ENCODE assay signal across 25 mouse cellular contexts in the genomic region with DNA sequence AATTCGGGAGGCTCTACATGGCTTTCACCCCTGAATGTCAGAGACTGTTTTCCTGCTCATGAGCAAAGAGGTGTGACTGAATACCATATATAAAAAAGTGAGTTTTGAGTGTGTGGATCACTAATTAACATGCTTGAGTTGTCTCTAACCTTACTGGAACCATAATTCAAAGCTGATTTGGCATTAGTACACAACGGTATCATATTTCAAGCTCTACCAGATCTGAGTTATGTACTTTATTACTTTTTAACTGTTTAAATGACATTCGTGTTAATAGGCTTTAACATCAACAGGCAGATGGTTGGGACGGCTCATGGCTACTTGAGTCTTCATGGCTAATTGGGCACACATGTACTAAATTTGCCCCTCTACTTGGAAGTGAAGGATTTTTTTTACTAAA. TPM values are rescaled to one million over a fixed set of nuclear protein-coding genes. Genes with fewer than 3 reads are reported as not detected.
DNase-seq lines count a peak whose midpoint lies in the region; ATAC-seq and TF ChIP-seq lines count a peak whose summit lies in the region.
"Had no signal": no experiment of that assay in that cellular context is flagged by ENCODE, and none has a peak within 500 bp of the region (broad histone marks: within the 10 kb centered on the region; RNA-seq: fewer than 3 reads in every experiment).

No protein-coding gene starts in this region.

- H3K4me3 ChIP-seq in embryonic facial prominence, embryonic 11.5 days (ENCODE audit: low read depth, low read length) = no peak overlapping the region
- no peak overlapping the region for H3K4me3 ChIP-seq in embryonic facial prominence, embryonic 10.5 days
- H3K4me3 ChIP-seq in kidney, postnatal 0 days (replicated peaks; ENCODE audit: low read depth, low read length) = no peak overlapping the region
- H3K4me3 ChIP-seq: embryonic facial prominence, embryonic 12.5 days; forebrain, embryonic 13.5 days; forebrain, embryonic 15.5 days had no signal

- H3K4me2 ChIP-seq in embryonic facial prominence, embryonic 11.5 days (ENCODE audit: low read depth, low read length) = no peak overlapping the region
- H3K4me2 ChIP-seq in kidney, postnatal 0 days (ENCODE audit: low read length) = no peak overlapping the region
- H3K4me2 ChIP-seq: embryonic facial prominence, embryonic 12.5 days; forebrain, embryonic 13.5 days; forebrain, embryonic 15.5 days had no signal

- DNase-seq in embryonic facial prominence, embryonic 11.5 days (ENCODE audit: low spot score) = peak; percentile 57
- DNase-seq in embryonic facial prominence, embryonic 10.5 days (ENCODE audit: low spot score) = no peak
- DNase-seq in kidney, adult 9 months = peak; percentile 67
- DNase-seq in kidney, postnatal 14 days = no peak
- peak; percentile 64 for DNase-seq in kidney, postnatal 0 days (ENCODE audit: low spot score)
- DNase-seq in kidney, adult 11 months = no peak
- DNase-seq: adrenal gland, adult 8-10 months; adrenal gland, postnatal 14 days; adrenal gland, postnatal 36 days; B cell, adult 2 months; cerebellum, adult 11-12 months; cerebellum, adult 2 months; cerebellum, adult 9-10 months; cerebellum, postnatal 10 days; cerebellum, postnatal 25 days; forebrain, postnatal 0 days had no signal

- H3K4me1 ChIP-seq in embryonic facial prominence, embryonic 11.5 days (ENCODE audit: control insufficient read depth, insufficient read depth, low read length) = no peaks in the 10 kb centered on the region; the same call in 1 of the 2 replicates
- peaks cover 41% of the 10 kb centered on the region for H3K4me1 ChIP-seq in embryonic facial prominence, embryonic 10.5 days
- peaks cover 18% of the 10 kb centered on the region; the same call in 1 of the 2 replicates for H3K4me1 ChIP-seq in kidney, postnatal 0 days (replicated peaks; ENCODE audit: insufficient read depth, low read length)
- H3K4me1 ChIP-seq: forebrain, embryonic 13.5 days; forebrain, embryonic 15.5 days had no signal

- no peaks in the 10 kb centered on the region for H3K36me3 ChIP-seq in embryonic facial prominence, embryonic 11.5 days (replicated peaks; ENCODE audit: control insufficient read depth, insufficient read depth, low read depth, low read length)
- no peaks in the 10 kb centered on the region for H3K36me3 ChIP-seq in embryonic facial prominence, embryonic 10.5 days (replicated peaks)
- no peaks in the 10 kb centered on the region for H3K36me3 ChIP-seq in kidney, postnatal 0 days (ENCODE audit: insufficient read depth, low read length)
- H3K36me3 ChIP-seq: embryonic facial prominence, embryonic 12.5 days; forebrain, embryonic 15.5 days; G1E had no signal

- no peak for ATAC-seq in embryonic facial prominence, embryonic 11.5 days (replicated peaks; ENCODE audit: insufficient number of reproducible peaks, low FRiP score, low TSS enrichment, low read depth)
- no peak for ATAC-seq in kidney, postnatal 0 days (replicated peaks; ENCODE audit: low FRiP score, low read depth)
- ATAC-seq: activated CD4-positive, CD25-positive, alpha-beta regulatory T cell, adult 4 months; CD4-positive, CD25-positive, alpha-beta regulatory T cell, adult 4 months; forebrain, embryonic 13.5 days; forebrain, embryonic 15.5 days; forebrain, postnatal 0 days; Patski had no signal

- WGBS in embryonic facial prominence, embryonic 11.5 days = 48% methylated on average over 4 of the region's 4 CpGs
- WGBS in embryonic facial prominence, embryonic 10.5 days = 60% methylated on average over 4 of the region's 4 CpGs
- 18% methylated on average over 4 of the region's 4 CpGs for WGBS in kidney, postnatal 0 days

- no peak overlapping the region for H3K27ac ChIP-seq in embryonic facial prominence, embryonic 11.5 days (replicated peaks; ENCODE audit: low read depth, low read length)
- H3K27ac ChIP-seq in embryonic facial prominence, embryonic 10.5 days (replicated peaks) = no peak overlapping the region
- H3K27ac ChIP-seq in kidney, postnatal 0 days = no peak overlapping the region
- H3K27ac ChIP-seq: embryonic facial prominence, embryonic 12.5 days; forebrain, embryonic 13.5 days; forebrain, embryonic 15.5 days had no signal

- TF ChIP-seq CTCF in kidney, postnatal 0 days (IDR thresholded peaks at IDR 0.05; ENCODE audit: low read depth) = no peak

- H3K9ac ChIP-seq in embryonic facial prominence, embryonic 11.5 days (replicated peaks; ENCODE audit: low read length) = no peak overlapping the region
- H3K9ac ChIP-seq in kidney, postnatal 0 days (ENCODE audit: low read depth, low read length) = no peak overlapping the region
- H3K9ac ChIP-seq: embryonic facial prominence, embryonic 12.5 days; forebrain, embryonic 13.5 days; forebrain, embryonic 15.5 days; forebrain, postnatal 0 days had no signal

- H3K27me3 ChIP-seq in embryonic facial prominence, embryonic 11.5 days (ENCODE audit: control insufficient read depth, insufficient read depth, low read length) = no peaks in the 10 kb centered on the region
- peaks cover 21% of the 10 kb centered on the region for H3K27me3 ChIP-seq in embryonic facial prominence, embryonic 10.5 days (replicated peaks; ENCODE audit: low read depth, poor library complexity, severe bottlenecking)
- H3K27me3 ChIP-seq in kidney, postnatal 0 days (ENCODE audit: insufficient read depth, low read length) = no peaks in the 10 kb centered on the region
- H3K27me3 ChIP-seq: CH12.LX; forebrain, embryonic 15.5 days; Patski had no signal

- H3K9me3 ChIP-seq in embryonic facial prominence, embryonic 11.5 days (replicated peaks; ENCODE audit: control insufficient read depth, low read length) = no peaks in the 10 kb centered on the region
- no peaks in the 10 kb centered on the region for H3K9me3 ChIP-seq in embryonic facial prominence, embryonic 10.5 days
- H3K9me3 ChIP-seq in kidney, postnatal 0 days (replicated peaks; ENCODE audit: low read length) = no peaks in the 10 kb centered on the region
- H3K9me3 ChIP-seq: embryonic facial prominence, embryonic 12.5 days; forebrain, embryonic 13.5 days; forebrain, embryonic 15.5 days; G1E had no signal

RNA-seq across cellular contexts. Expression of a gene that starts 8.3 kb away (rescaled TPM):
- polyA plus RNA-seq in embryonic facial prominence, embryonic 11.5 days (2014; fragmentation: Nextera tagmentation; extraction: Ambion mirVana) = 0.49 and 0.66 TPM in 2 replicates
- 0.37 and 0.57 TPM in 2 replicates for polyA plus RNA-seq in embryonic facial prominence, embryonic 10.5 days (2016; fragmentation: Nextera tagmentation; extraction: Ambion mirVana)
- polyA plus RNA-seq in kidney, postnatal 0 days (2015; fragmentation: Nextera tagmentation; extraction: Ambion mirVana) = 21.3 and 23.2 TPM in 2 replicates
- polyA plus RNA-seq: activated CD4-positive, CD25-positive, alpha-beta regulatory T cell, adult 4 months; CD4-positive, CD25-positive, alpha-beta regulatory T cell, adult 4 months; cortical plate, adult 2 months; forebrain, embryonic 13.5 days; forebrain, embryonic 15.5 days; forebrain, postnatal 0 days; G1E had no signal

Comparison
In these comparisons a context has a peak if more than half of its experiments do, and no peak if none do; other contexts are left out.
1. DNase-seq: peak in embryonic facial prominence, embryonic 11.5 days (single experiment), kidney, adult 9 months (single experiment) and kidney, postnatal 0 days (single experiment); none in embryonic facial prominence, embryonic 10.5 days (single experiment), kidney, postnatal 14 days (single experiment) and kidney, adult 11 months (single experiment).
2. RNA of a gene that starts 8.3 kb away (polyA plus RNA-seq): 21.3 to 23.2 TPM in kidney, postnatal 0 days; 0.49 to 0.66 TPM in embryonic facial prominence, embryonic 11.5 days and 0.37 to 0.57 TPM in embryonic facial prominence, embryonic 10.5 days; every median in the first group is over 10 times any median in the second.